Mouse (Mus musculus): ENCODE data around the gene Bicra. TPM values are rescaled to one million over a fixed set of nuclear protein-coding genes. Genes with fewer than 3 reads are reported as not detected.

Gene Bicra
- polyA plus RNA-seq, 1 experiment from 2014 or later, result 6.7 TPM

GRCm38 (mm10) chr7:16062099-16062420, 14.3 kb upstream of the Bicra start:
- no peak overlapping the region for H3K4me3 ChIP-seq (ENCODE audit: low read depth, low read length)
- H3K4me2 ChIP-seq (ENCODE audit: low read depth, low read length), result no peak overlapping the region
- ATAC-seq (ENCODE audit: low read depth) (no peak), DNase-seq (ENCODE audit: low spot score) (no peak)
- H3K27me3 ChIP-seq (replicated peaks; ENCODE audit: control insufficient read depth, insufficient read depth, low read length), result peaks cover 17% of the 10 kb centered on the region; the same call in 1 of the 2 replicates
- 0 out of 2 replicates have a peak, but pooled peaks cover 13% of the 10 kb centered on the region for H3K9me3 ChIP-seq (ENCODE audit: control insufficient read depth, low read length)
- no peak overlapping the region for H3K27ac ChIP-seq (replicated peaks; ENCODE audit: low read depth, low read length)
- H3K4me1 ChIP-seq (ENCODE audit: control insufficient read depth, insufficient read depth, low read length), result no peaks in the 10 kb centered on the region
- H3K36me3 ChIP-seq (ENCODE audit: control insufficient read depth, insufficient read depth, low read length), result no peaks in the 10 kb centered on the region
- 70% methylated on average over 15 of the region's 15 CpGs for WGBS
- no peak overlapping the region for H3K9ac ChIP-seq (ENCODE audit: low read depth, low read length)

- peak within 1 kb of the TSS; percentile 11; the same call in 1 of the 2 replicates for H3K4me3 ChIP-seq (ENCODE audit: low read depth, low read length)
- H3K9ac ChIP-seq (ENCODE audit: low read depth, low read length), result no peak within 1 kb of the TSS
- peaks cover 17% of the 10 kb centered on the region; the same call in 1 of the 2 replicates for H3K27me3 ChIP-seq (replicated peaks; ENCODE audit: control insufficient read depth, insufficient read depth, low read length)
- no peaks in the 10 kb centered on the region for H3K36me3 ChIP-seq (ENCODE audit: control insufficient read depth, insufficient read depth, low read length)
- no peaks in the 10 kb centered on the region for H3K4me1 ChIP-seq (ENCODE audit: control insufficient read depth, insufficient read depth, low read length)
- peak within 1 kb of the TSS; percentile 33 for H3K4me2 ChIP-seq (ENCODE audit: low read depth, low read length)
- no peak within 1 kb of the TSS for H3K27ac ChIP-seq (replicated peaks; ENCODE audit: low read depth, low read length)
- 48% methylated on average over 58 of the region's 80 CpGs for WGBS
- DNase-seq (ENCODE audit: low spot score), result no peak
- H3K9me3 ChIP-seq (ENCODE audit: control insufficient read depth, low read length), result 0 out of 2 replicates have a peak, but pooled peaks cover 13% of the 10 kb centered on the region
- ATAC-seq (ENCODE audit: low read depth), result no peak
Measured at GRCm38 (mm10) chr7:16061219-16062098, 13.7 kb upstream of the Bicra start, which contains the start of gene Zfp541. TSS of gene Zfp541 (plus strand) at chr7:16061814.

GRCm38 (mm10) chr7:16057136-16057534, 9.4 kb upstream of the Bicra start:
- Histone ChIP-seq H3K27ac (replicated peaks; ENCODE audit: low read depth, low read length) (no peak overlapping the region), H3K4me1 (ENCODE audit: control insufficient read depth, insufficient read depth, low read length) (peaks cover 6% of the 10 kb centered on the region), H3K4me3 (ENCODE audit: low read depth, low read length) (no peak overlapping the region), H3K36me3 (ENCODE audit: control insufficient read depth, insufficient read depth, low read length) (no peaks in the 10 kb centered on the region), H3K27me3 (replicated peaks; ENCODE audit: control insufficient read depth, insufficient read depth, low read length) (peaks cover 14% of the 10 kb centered on the region; the same call in 1 of the 2 replicates), H3K9ac (ENCODE audit: low read depth, low read length) (no peak overlapping the region), H3K4me2 (ENCODE audit: low read depth, low read length) (no peak overlapping the region), H3K9me3 (ENCODE audit: control insufficient read depth, low read length) (0 out of 2 replicates have a peak, but pooled peaks cover 5% of the 10 kb centered on the region)
- DNase-seq (ENCODE audit: low spot score) (peak; percentile 71), ATAC-seq (ENCODE audit: low read depth) (no peak; the same call in 1 of the 2 replicates)
- 58% methylated on average over 2 of the region's 2 CpGs for WGBS

GRCm38 (mm10) chr7:16056459-16057135, 8.9 kb upstream of the Bicra start:
- 27% methylated on average over 5 of the region's 5 CpGs for WGBS
- Histone ChIP-seq H3K4me2 (ENCODE audit: low read depth, low read length) (no peak overlapping the region), H3K27ac (replicated peaks; ENCODE audit: low read depth, low read length) (no peak overlapping the region), H3K36me3 (ENCODE audit: control insufficient read depth, insufficient read depth, low read length) (no peaks in the 10 kb centered on the region), H3K9ac (ENCODE audit: low read depth, low read length) (no peak overlapping the region), H3K9me3 (ENCODE audit: control insufficient read depth, low read length) (0 out of 2 replicates have a peak, but pooled peaks cover 5% of the 10 kb centered on the region), H3K4me3 (ENCODE audit: low read depth, low read length) (no peak overlapping the region), H3K4me1 (ENCODE audit: control insufficient read depth, insufficient read depth, low read length) (peaks cover 8% of the 10 kb centered on the region), H3K27me3 (replicated peaks; ENCODE audit: control insufficient read depth, insufficient read depth, low read length) (peaks cover 11% of the 10 kb centered on the region; the same call in 1 of the 2 replicates)
- DNase-seq (ENCODE audit: low spot score), result no peak
- no peak for ATAC-seq (ENCODE audit: low read depth)

GRCm38 (mm10) chr7:16055665-16056064, 7.9 kb upstream of the Bicra start:
- ATAC-seq (ENCODE audit: low read depth), result no peak
- H3K27ac ChIP-seq (replicated peaks; ENCODE audit: low read depth, low read length), result no peak overlapping the region
- DNase-seq (ENCODE audit: low spot score), result no peak
- no peaks in the 10 kb centered on the region for H3K9me3 ChIP-seq (ENCODE audit: control insufficient read depth, low read length)
- H3K27me3 ChIP-seq (replicated peaks; ENCODE audit: control insufficient read depth, insufficient read depth, low read length), result 0 out of 2 replicates have a peak, but pooled peaks cover 8% of the 10 kb centered on the region
- H3K4me1 ChIP-seq (ENCODE audit: control insufficient read depth, insufficient read depth, low read length), result peaks cover 8% of the 10 kb centered on the region
- H3K36me3 ChIP-seq (ENCODE audit: control insufficient read depth, insufficient read depth, low read length), result no peaks in the 10 kb centered on the region
- 86% methylated on average over 6 of the region's 6 CpGs for WGBS
- no peak overlapping the region for H3K9ac ChIP-seq (ENCODE audit: low read depth, low read length)
- no peak overlapping the region for H3K4me2 ChIP-seq (ENCODE audit: low read depth, low read length)
- H3K4me3 ChIP-seq (ENCODE audit: low read depth, low read length), result no peak overlapping the region

GRCm38 (mm10) chr7:16054966-16055365, 7.2 kb upstream of the Bicra start:
- Histone ChIP-seq H3K27ac (replicated peaks; ENCODE audit: low read depth, low read length) (no peak overlapping the region), H3K9ac (ENCODE audit: low read depth, low read length) (no peak overlapping the region), H3K9me3 (ENCODE audit: control insufficient read depth, low read length) (no peaks in the 10 kb centered on the region), H3K27me3 (replicated peaks; ENCODE audit: control insufficient read depth, insufficient read depth, low read length) (0 out of 2 replicates have a peak, but pooled peaks cover 2% of the 10 kb centered on the region), H3K36me3 (ENCODE audit: control insufficient read depth, insufficient read depth, low read length) (no peaks in the 10 kb centered on the region), H3K4me3 (ENCODE audit: low read depth, low read length) (no peak overlapping the region), H3K4me1 (ENCODE audit: control insufficient read depth, insufficient read depth, low read length) (peaks cover 12% of the 10 kb centered on the region), H3K4me2 (ENCODE audit: low read depth, low read length) (no peak overlapping the region)
- DNase-seq (ENCODE audit: low spot score), result no peak
- ATAC-seq (ENCODE audit: low read depth), result no peak
- WGBS, result 64% methylated on average over 4 of the region's 4 CpGs

- DNase-seq (ENCODE audit: low spot score) (no peak), ATAC-seq (ENCODE audit: low read depth) (no peak)
- Histone ChIP-seq H3K4me1 (ENCODE audit: control insufficient read depth, insufficient read depth, low read length) (peaks cover 20% of the 10 kb centered on the region), H3K27me3 (replicated peaks; ENCODE audit: control insufficient read depth, insufficient read depth, low read length) (no peaks in the 10 kb centered on the region), H3K9me3 (ENCODE audit: control insufficient read depth, low read length) (no peaks in the 10 kb centered on the region), H3K36me3 (ENCODE audit: control insufficient read depth, insufficient read depth, low read length) (no peaks in the 10 kb centered on the region), H3K4me2 (ENCODE audit: low read depth, low read length) (peak overlapping the region; percentile 82), H3K9ac (ENCODE audit: low read depth, low read length) (no peak overlapping the region), H3K4me3 (ENCODE audit: low read depth, low read length) (peak overlapping the region; percentile 58), H3K27ac (replicated peaks; ENCODE audit: low read depth, low read length) (peak overlapping the region; percentile 65)
- 14% methylated on average over 6 of the region's 6 CpGs for WGBS
Measured at GRCm38 (mm10) chr7:16053105-16053504, 5.4 kb upstream of the Bicra start.

- peak; percentile 99 for DNase-seq (ENCODE audit: low spot score)
- 0% methylated on average over 18 of the region's 24 CpGs for WGBS
- peak overlapping the region; percentile 58 for H3K4me3 ChIP-seq (ENCODE audit: low read depth, low read length)
- H3K4me1 ChIP-seq (ENCODE audit: control insufficient read depth, insufficient read depth, low read length), result peaks cover 20% of the 10 kb centered on the region
- peak overlapping the region; percentile 82 for H3K4me2 ChIP-seq (ENCODE audit: low read depth, low read length)
- peak; percentile 88 for ATAC-seq (ENCODE audit: low read depth)
- no peaks in the 10 kb centered on the region for H3K27me3 ChIP-seq (replicated peaks; ENCODE audit: control insufficient read depth, insufficient read depth, low read length)
- peak overlapping the region; percentile 70 for H3K9ac ChIP-seq (ENCODE audit: low read depth, low read length)
- no peaks in the 10 kb centered on the region for H3K9me3 ChIP-seq (ENCODE audit: control insufficient read depth, low read length)
- H3K27ac ChIP-seq (replicated peaks; ENCODE audit: low read depth, low read length), result peak overlapping the region; percentile 90
- H3K36me3 ChIP-seq (ENCODE audit: control insufficient read depth, insufficient read depth, low read length), result no peaks in the 10 kb centered on the region
Measured at GRCm38 (mm10) chr7:16052684-16053083, 5.0 kb upstream of the Bicra start.
